Mouse (Mus musculus) kidney, embryonic 16.5 days (tissue): ENCODE results near the gene Telo2. TPM values are rescaled to one million over a fixed set of nuclear protein-coding genes. Genes with fewer than 3 reads are reported as not detected.

ENCODE experiments used
- ATAC-seq: fragments of 200-750 bp; cut with Nextera tagmentation; 2 replicates; pipeline ENCODE4 v1.8.0; 2017; ENCODE audit warnings: moderate TSS enrichment; ENCODE audit not compliant: low FRiP score, low TSS enrichment
- H3K27ac ChIP-seq: fragments of 300-500 bp; sonication (generic); 2 replicates; pipeline ENCODE4 v1.5.1; 2014; ENCODE audit warnings: low read length
- H3K27me3 ChIP-seq: fragments of 300-500 bp; sonication (generic); 2 replicates; pipeline ENCODE4 v1.6.1; 2014; ENCODE audit warnings: low read length, control low read depth, mixed read lengths; ENCODE audit not compliant: insufficient read depth
- H3K36me3 ChIP-seq: fragments of 300-500 bp; sonication (generic); 2 replicates; pipeline ENCODE4 v1.6.1; 2014; ENCODE audit warnings: low read length, control low read depth, mixed read lengths; ENCODE audit not compliant: insufficient read depth
- H3K4me1 ChIP-seq: fragments of 300-500 bp; sonication (generic); 2 replicates; pipeline ENCODE4 v1.6.1; 2014; ENCODE audit warnings: low read length, control low read depth, mixed read lengths; ENCODE audit not compliant: insufficient read depth
- H3K4me2 ChIP-seq: fragments of 300-500 bp; sonication (generic); replicated peaks from 2 replicates; pipeline ENCODE4 v1.6.1; 2014; ENCODE audit warnings: low read depth, low read length
- H3K4me3 ChIP-seq: fragments of 300-500 bp; sonication (generic); 2 replicates; pipeline ENCODE4 v1.5.1; 2014; ENCODE audit warnings: mild to moderate bottlenecking, low read length
- H3K9ac ChIP-seq: fragments of 300-500 bp; sonication (generic); replicated peaks from 2 replicates; pipeline ENCODE4 v1.6.1; 2014; ENCODE audit warnings: low read length
- H3K9me3 ChIP-seq: fragments of 300-500 bp; sonication (generic); 2 replicates; pipeline ENCODE4 v1.6.1; 2016; ENCODE audit warnings: low read length, control low read depth
- WGBS: fragments of 180-500 bp; shearing (Covaris S2); extraction: QIAGEN DNeasy Blood & Tissue Kit; methylation state at CpG from one replicate; pipeline ENCODE4 v1.1.7; 2014; 5-methylcytosine and 5-hydroxymethylcytosine counted together
- polyA plus RNA-seq: library from polyadenylated mRNA; unstranded; fragments of >200 nt; fragmentation: Nextera tagmentation; extraction: Ambion mirVana; gene quantifications from 2 replicates; pipeline ENCODE4 v1.2.1, GENCODE M21; 2015

Gene Telo2
- polyA plus RNA-seq, 1 experiment from 2014 or later = 49.5 TPM

DNA sequence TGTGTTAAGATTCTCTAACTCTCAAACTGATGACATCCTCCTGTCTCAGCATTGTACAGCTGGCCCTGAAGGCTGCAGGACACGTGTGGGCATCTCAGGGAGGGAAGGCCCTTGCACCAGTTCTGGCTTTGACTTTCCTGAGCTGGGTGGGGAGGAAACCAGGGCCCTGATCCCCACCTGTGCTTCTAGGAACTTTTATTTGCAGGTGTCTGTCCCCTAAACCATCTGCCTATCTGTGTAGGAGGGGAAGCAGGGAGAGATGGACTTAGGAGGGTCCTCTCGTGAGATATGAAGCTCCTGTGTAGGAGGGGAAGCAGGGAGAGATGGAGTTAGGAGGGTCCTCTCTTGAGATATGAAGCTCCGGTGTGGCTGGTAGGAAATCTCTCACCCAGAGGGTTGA lies 32.9 kb downstream of the Telo2 start:
- ATAC-seq = no peak
- H3K4me3 ChIP-seq = no peak overlapping the region
- 32% methylated on average over 3 of the region's 3 CpGs for WGBS

DNA sequence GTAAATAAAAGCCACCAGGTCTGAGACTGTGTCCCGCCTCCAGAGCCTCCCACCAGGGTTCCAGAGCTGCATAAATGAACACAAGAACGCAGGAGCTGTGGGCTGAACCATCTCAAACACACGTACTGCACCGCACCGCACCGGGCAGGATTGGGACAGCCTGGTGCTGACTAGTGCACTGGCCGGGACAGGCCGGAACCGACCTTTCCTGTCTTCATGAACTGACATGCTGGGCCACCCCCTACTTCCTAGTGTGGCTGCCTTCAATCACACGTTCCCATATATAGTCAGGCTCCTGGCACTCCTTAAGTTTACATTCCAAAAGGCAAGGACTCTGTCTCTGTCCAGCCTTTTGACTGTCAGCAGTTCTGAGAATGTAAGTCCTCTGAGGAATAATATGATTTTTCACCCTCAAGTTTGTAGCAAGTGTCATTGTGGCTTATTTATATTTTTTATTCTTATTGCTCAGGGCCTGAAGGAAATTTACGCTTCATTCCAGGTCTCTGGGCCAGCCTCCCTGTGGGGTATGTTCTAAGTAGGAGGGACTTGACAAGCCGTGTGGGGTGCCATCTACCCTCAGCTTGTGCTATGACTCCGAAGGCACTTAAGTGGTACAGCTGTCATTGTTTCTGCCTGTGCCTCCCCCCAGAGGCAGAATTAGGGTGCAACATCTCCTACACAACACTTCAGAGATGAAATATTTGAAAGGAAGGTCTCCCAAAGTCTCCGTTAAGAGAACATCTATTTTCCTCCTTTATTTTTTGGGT lies 33.5 kb downstream of the Telo2 start:
- H3K4me2 ChIP-seq = peak overlapping the region; percentile 5; the same call in 1 of the 2 replicates
- 56% methylated on average over 14 of the region's 14 CpGs for WGBS
- H3K9me3 ChIP-seq = no peaks in the 10 kb centered on the region
- peak; percentile 46 for ATAC-seq
- peaks cover 29% of the 10 kb centered on the region for H3K4me1 ChIP-seq
- H3K27ac ChIP-seq = peak overlapping the region; percentile 97
- H3K4me3 ChIP-seq = no peak overlapping the region
- H3K36me3 ChIP-seq = no peaks in the 10 kb centered on the region
- H3K9ac ChIP-seq = no peak overlapping the region
- no peaks in the 10 kb centered on the region for H3K27me3 ChIP-seq

More for the DNA sequence above, 32.9 kb downstream of the Telo2 start:
- H3K9me3 ChIP-seq = no peaks in the 10 kb centered on the region
- peak overlapping the region; percentile 97 for H3K27ac ChIP-seq
- H3K27me3 ChIP-seq = no peaks in the 10 kb centered on the region
- H3K36me3 ChIP-seq = 0 out of 2 replicates have a peak, but pooled peaks cover 2% of the 10 kb centered on the region
- peaks cover 29% of the 10 kb centered on the region for H3K4me1 ChIP-seq
- peak overlapping the region; percentile 34; the same call in 1 of the 2 replicates for H3K9ac ChIP-seq
- H3K4me2 ChIP-seq = no peak overlapping the region; the same call in 1 of the 2 replicates

GRCm38 (mm10) chr17:25080960-25081381 lies 34.8 kb downstream of the Telo2 start:
- Histone ChIP-seq H3K4me2 (peak overlapping the region; percentile 50), H3K36me3 (no peaks in the 10 kb centered on the region), H3K9me3 (no peaks in the 10 kb centered on the region), H3K4me3 (peak overlapping the region; percentile 48), H3K27me3 (no peaks in the 10 kb centered on the region), H3K9ac (peak overlapping the region; percentile 65), H3K27ac (peak overlapping the region; percentile 97), H3K4me1 (peaks cover 29% of the 10 kb centered on the region)
- 53% methylated on average over 11 of the region's 11 CpGs for WGBS
- peak; percentile 53 for ATAC-seq

- Histone ChIP-seq H3K27me3 (no peaks in the 10 kb centered on the region), H3K9ac (peak overlapping the region; percentile 65), H3K4me3 (peak overlapping the region; percentile 48), H3K27ac (peak overlapping the region; percentile 97), H3K4me1 (peaks cover 29% of the 10 kb centered on the region), H3K9me3 (no peaks in the 10 kb centered on the region), H3K36me3 (no peaks in the 10 kb centered on the region), H3K4me2 (peak overlapping the region; percentile 50)
- WGBS = 85% methylated on average over 13 of the region's 13 CpGs
- no peak for ATAC-seq
Observed at GRCm38 (mm10) chr17:25080210-25080609, 35.6 kb downstream of the Telo2 start.

GRCm38 (mm10) chr17:25077771-25078372 lies 37.9 kb downstream of the Telo2 start:
- H3K27ac ChIP-seq = peak overlapping the region; percentile 73; the same call in 1 of the 2 replicates
- no peaks in the 10 kb centered on the region for H3K27me3 ChIP-seq
- H3K9ac ChIP-seq = no peak overlapping the region
- no peaks in the 10 kb centered on the region for H3K36me3 ChIP-seq
- H3K4me3 ChIP-seq = peak overlapping the region; percentile 24
- WGBS = 72% methylated on average over 13 of the region's 13 CpGs
- H3K4me2 ChIP-seq = peak overlapping the region; percentile 50
- ATAC-seq = 0 out of 2 replicates have a peak, but pooled peaks have one; percentile 25
- H3K4me1 ChIP-seq = peaks cover 12% of the 10 kb centered on the region
- H3K9me3 ChIP-seq = no peaks in the 10 kb centered on the region

DNA sequence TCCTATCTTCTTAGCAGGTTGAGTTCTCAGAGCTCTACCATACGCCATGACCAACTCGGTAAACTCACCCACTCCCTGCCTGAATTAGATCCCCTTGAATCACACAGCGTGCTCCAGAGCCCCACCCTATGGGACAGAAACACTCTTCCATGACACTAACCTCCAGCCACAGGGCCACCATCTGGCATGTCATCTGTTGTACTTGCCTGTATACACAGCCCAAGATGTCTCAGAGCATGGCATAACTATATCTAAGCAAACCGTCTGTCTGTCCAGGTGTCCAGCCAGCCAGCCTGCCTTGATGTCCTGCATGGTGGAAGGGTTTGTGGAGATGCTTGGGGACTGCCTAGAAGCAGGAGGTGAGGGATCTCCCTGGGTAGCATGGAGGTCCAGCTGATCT lies 38.9 kb downstream of the Telo2 start:
- Histone ChIP-seq H3K4me3 (no peak overlapping the region), H3K4me2 (peak overlapping the region; percentile 50), H3K4me1 (peaks cover 10% of the 10 kb centered on the region), H3K27ac (no peak overlapping the region), H3K27me3 (no peaks in the 10 kb centered on the region), H3K36me3 (no peaks in the 10 kb centered on the region), H3K9ac (no peak overlapping the region), H3K9me3 (no peaks in the 10 kb centered on the region)
- WGBS = 90% methylated on average over 4 of the region's 4 CpGs
- no peak for ATAC-seq

DNA sequence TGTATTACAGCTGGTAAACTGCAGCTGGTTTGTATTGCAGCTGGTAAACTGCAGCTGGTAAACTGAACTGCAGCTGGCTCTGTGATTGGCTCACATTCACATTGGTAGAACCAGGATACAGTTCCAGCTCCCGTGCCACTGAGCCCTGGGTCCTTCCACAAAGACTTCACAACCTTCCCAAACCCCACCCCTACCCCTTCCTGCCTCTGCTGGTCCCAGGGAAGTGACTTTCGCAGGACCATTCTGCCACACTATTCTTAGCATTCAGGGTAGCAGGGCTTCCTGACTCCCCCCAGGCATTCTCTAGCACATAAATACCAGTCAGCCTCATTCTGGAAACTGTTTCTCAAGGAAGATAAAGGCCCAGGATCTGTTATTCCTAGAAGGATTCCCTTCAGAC lies 47.1 kb downstream of the Telo2 start:
- H3K27ac ChIP-seq = peak overlapping the region; percentile 78
- H3K9ac ChIP-seq = no peak overlapping the region
- 57% methylated on average over 2 of the region's 2 CpGs for WGBS
- H3K27me3 ChIP-seq = no peaks in the 10 kb centered on the region
- H3K9me3 ChIP-seq = no peaks in the 10 kb centered on the region
- peaks cover 7% of the 10 kb centered on the region; the same call in 1 of the 2 replicates for H3K4me1 ChIP-seq
- H3K36me3 ChIP-seq = peaks cover 9% of the 10 kb centered on the region
- H3K4me3 ChIP-seq = no peak overlapping the region
- no peak for ATAC-seq
- no peak overlapping the region for H3K4me2 ChIP-seq

DNA sequence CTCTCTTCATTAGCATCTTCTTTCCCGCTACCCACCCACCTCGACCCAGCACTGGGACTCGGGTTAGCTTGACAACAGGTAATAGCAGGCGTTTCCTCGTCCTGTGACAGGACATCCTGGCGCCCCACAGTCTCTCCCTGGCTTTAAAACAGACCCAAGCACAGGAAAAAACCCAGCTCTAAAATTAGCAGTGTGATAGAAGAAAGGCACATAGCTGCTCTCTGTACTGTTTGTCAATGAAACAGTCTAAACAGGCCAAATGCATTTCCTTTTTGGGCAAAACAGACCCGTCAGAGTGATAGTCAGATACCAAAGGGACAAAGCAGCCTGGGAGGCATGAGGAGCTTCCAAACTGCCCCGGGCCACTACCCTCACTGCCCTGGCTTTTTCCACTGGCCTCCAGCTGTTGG lies 48.3 kb downstream of the Telo2 start:
- Histone ChIP-seq H3K27me3 (no peaks in the 10 kb centered on the region), H3K4me1 (peaks cover 10% of the 10 kb centered on the region; the same call in 1 of the 2 replicates), H3K27ac (peak overlapping the region; percentile 78), H3K4me2 (no peak overlapping the region), H3K9me3 (no peaks in the 10 kb centered on the region), H3K9ac (no peak overlapping the region), H3K36me3 (peaks cover 9% of the 10 kb centered on the region), H3K4me3 (no peak overlapping the region)
- 76% methylated on average over 8 of the region's 8 CpGs for WGBS
- peak; percentile 13; the same call in 1 of the 2 replicates for ATAC-seq

GRCm38 (mm10) chr17:25066595-25066994 lies 49.2 kb downstream of the Telo2 start:
- Histone ChIP-seq H3K9me3 (no peaks in the 10 kb centered on the region), H3K4me1 (peaks cover 10% of the 10 kb centered on the region; the same call in 1 of the 2 replicates), H3K4me3 (no peak overlapping the region), H3K36me3 (peaks cover 15% of the 10 kb centered on the region), H3K27me3 (no peaks in the 10 kb centered on the region), H3K9ac (no peak overlapping the region), H3K4me2 (no peak overlapping the region), H3K27ac (peak overlapping the region; percentile 76)
- ATAC-seq = no peak
- 94% methylated on average over 7 of the region's 7 CpGs for WGBS
